Mouse (Mus musculus): Measurements from ENCODE around the gene Sema5b.

DNA sequence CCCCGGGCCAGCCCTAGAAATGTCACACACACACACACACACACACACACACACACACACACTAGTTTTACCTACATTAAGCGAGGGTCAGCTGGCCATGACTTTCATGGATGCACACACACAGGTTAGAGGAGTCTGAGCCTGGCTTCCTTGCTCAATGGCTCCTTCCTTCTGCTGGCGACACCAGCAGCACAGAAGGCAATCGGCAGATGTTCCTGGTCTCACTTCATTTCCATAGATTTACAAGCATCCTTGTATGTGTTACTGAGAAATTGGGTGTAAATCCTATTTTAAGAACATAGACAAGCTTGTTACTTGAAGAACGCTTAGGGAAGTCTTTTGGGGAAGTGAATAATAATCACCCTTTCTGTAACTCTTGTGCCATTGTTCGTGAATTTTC, 68.6 kb downstream of the Sema5b start:
- TF ChIP-seq CTCF (IDR thresholded peaks at IDR 0.05; ENCODE audit: control insufficient read depth, insufficient read depth, insufficient replicate concordance, low read depth, low read length), result no peak
- no peak for TF ChIP-seq POLR2A (IDR thresholded peaks at IDR 0.05; ENCODE audit: control insufficient read depth, low read depth, low read length)

Measured in testis, adult 2 months (tissue).